Mouse (Mus musculus) thymus, adult 2 months (tissue): Measurements from ENCODE around the gene Apobec3.

ENCODE experiments used
- CTCF ChIP-seq: fragments of 200-500 bp; IDR thresholded peaks from 2 replicates; pipeline ENCODE4 v1.5.1; 2012; ENCODE audit warnings: mild to moderate bottlenecking, control low read depth, low read length, moderate library complexity, borderline replicate concordance; ENCODE audit not compliant: control insufficient read depth, poor library complexity, insufficient read depth; ENCODE audit errors: extremely low read depth
- POLR2A ChIP-seq: fragments of 200-500 bp; IDR thresholded peaks from 2 replicates; pipeline ENCODE4 v1.6.1; 2012; ENCODE audit warnings: mild to moderate bottlenecking, low read length, control low read depth, moderate library complexity; ENCODE audit not compliant: control insufficient read depth, poor library complexity, insufficient read depth; ENCODE audit errors: extremely low read depth

GRCm38 (mm10) chr15:79927637-79928122 is 36.2 kb downstream of the Apobec3 start:
- TF ChIP-seq CTCF (no peak), POLR2A (peak; percentile 95)
